Mouse (Mus musculus): ENCODE results near the gene Stoml1. TPM values are rescaled to one million over a fixed set of nuclear protein-coding genes. Genes with fewer than 3 reads are reported as not detected.

The Stoml1 gene
- polyA plus RNA-seq, 1 experiment, result 21.3 TPM

DNA sequence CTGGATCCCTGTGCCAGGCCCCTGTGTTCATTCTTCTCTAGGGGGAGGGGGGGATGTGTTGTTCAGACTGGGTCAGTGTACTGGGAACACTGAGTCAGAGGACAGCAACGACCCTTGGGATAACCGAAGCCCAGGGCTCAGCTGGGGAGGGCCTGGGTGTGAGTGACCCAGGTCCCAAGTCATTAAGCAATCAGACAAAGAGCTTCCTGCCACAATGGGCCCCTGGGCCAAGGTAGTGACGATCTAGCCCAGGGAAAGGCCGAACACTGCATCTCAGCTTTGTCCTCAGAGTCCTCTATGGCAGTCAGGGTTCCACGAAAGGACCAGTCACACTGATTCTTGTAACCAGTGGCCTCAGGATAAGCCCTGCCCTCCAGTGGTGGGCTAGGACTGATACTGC is 50.2 kb downstream of the Stoml1 start:
- no peaks in the 10 kb centered on the region for H3K27me3 ChIP-seq (ENCODE audit: control insufficient read depth, insufficient read depth, low read length)
- H3K36me3 ChIP-seq (ENCODE audit: control insufficient read depth, insufficient read depth, low read length), result no peaks in the 10 kb centered on the region
- no peaks in the 10 kb centered on the region; the same call in 1 of the 2 replicates for H3K4me1 ChIP-seq (ENCODE audit: control insufficient read depth, insufficient read depth, insufficient read length, low read length)
- no peak overlapping the region for H3K4me3 ChIP-seq (ENCODE audit: low read depth, low read length)
- 57% methylated on average over 5 of the region's 5 CpGs for WGBS
- no peak for TF ChIP-seq CTCF (IDR thresholded peaks at IDR 0.05; ENCODE audit: extremely low read depth, insufficient read length, insufficient replicate concordance, low read depth, low read length)
- TF ChIP-seq POLR2A (IDR thresholded peaks at IDR 0.05; ENCODE audit: low read depth, low read length), result no peak
- H3K27ac ChIP-seq (ENCODE audit: insufficient read depth, low read depth, low read length), result no peak overlapping the region

DNA sequence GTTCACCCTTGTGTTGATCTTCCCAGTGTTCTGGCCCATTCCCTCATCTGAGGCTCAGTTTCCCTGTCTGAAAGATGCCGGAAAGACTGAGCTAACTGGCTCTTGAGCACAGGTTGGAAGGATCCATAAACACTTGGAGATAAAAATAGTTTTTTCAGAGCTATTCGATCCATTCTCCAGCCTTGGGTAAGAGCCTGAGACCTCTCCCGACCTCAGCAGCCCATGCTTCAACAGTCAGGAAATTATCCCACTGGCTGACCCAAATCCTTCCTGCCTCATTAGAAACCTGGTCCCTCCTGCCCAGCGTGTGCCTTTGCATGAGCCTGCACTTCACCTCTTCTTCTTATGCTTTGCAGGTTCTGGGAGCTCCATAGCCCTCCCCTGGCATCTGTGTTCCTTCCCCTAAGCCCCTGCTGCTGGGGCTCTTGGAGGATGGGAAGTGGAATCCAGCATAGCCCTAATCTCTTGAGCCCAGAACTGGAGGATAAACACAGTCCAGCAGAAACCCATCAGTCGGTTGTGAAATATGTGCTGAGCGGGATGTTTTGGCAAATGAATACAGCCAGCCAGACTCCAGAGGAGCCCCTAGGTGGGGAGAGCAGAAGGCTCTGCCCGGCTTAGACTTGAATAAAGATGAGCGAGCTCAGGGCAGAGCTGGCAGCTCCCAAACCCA is 50.8 kb downstream of the Stoml1 start:
- no peaks in the 10 kb centered on the region; the same call in 1 of the 2 replicates for H3K4me1 ChIP-seq (ENCODE audit: control insufficient read depth, insufficient read depth, insufficient read length, low read length)
- no peaks in the 10 kb centered on the region for H3K36me3 ChIP-seq (ENCODE audit: control insufficient read depth, insufficient read depth, low read length)
- TF ChIP-seq CTCF (IDR thresholded peaks at IDR 0.05; ENCODE audit: extremely low read depth, insufficient read length, insufficient replicate concordance, low read depth, low read length), result no peak
- TF ChIP-seq POLR2A (IDR thresholded peaks at IDR 0.05; ENCODE audit: low read depth, low read length), result no peak
- no peak overlapping the region for H3K27ac ChIP-seq (ENCODE audit: insufficient read depth, low read depth, low read length)
- WGBS, result 61% methylated on average over 8 of the region's 8 CpGs
- no peak overlapping the region for H3K4me3 ChIP-seq (ENCODE audit: low read depth, low read length)
- no peaks in the 10 kb centered on the region for H3K27me3 ChIP-seq (ENCODE audit: control insufficient read depth, insufficient read depth, low read length)

DNA sequence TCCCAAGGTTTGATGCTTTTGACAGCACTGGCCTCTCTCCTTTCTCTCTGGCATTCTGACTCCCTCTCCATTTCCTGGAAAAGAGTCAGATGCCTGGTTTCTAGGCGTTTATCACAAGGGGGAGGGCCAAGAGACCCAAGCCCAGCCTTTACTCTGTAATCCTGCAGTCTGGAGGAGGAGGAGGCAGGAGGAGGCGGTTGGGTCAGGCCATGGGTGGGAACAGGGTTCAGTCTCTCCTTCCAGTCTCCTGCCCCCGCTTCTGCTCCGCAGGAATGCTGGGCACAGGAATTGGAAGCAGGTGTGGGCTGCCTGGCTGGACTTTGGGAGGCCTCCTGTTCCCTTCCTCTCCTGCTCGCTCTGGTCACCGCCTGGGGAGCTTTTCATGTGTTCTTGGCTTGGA is 52.7 kb downstream of the Stoml1 start:
- Histone ChIP-seq H3K4me3 (ENCODE audit: low read depth, low read length) (no peak overlapping the region), H3K27ac (ENCODE audit: insufficient read depth, low read depth, low read length) (no peak overlapping the region), H3K27me3 (ENCODE audit: control insufficient read depth, insufficient read depth, low read length) (no peaks in the 10 kb centered on the region), H3K36me3 (ENCODE audit: control insufficient read depth, insufficient read depth, low read length) (no peaks in the 10 kb centered on the region), H3K4me1 (ENCODE audit: control insufficient read depth, insufficient read depth, insufficient read length, low read length) (no peaks in the 10 kb centered on the region; the same call in 1 of the 2 replicates)
- no peak for TF ChIP-seq CTCF (IDR thresholded peaks at IDR 0.05; ENCODE audit: extremely low read depth, insufficient read length, insufficient replicate concordance, low read depth, low read length)
- no peak for TF ChIP-seq POLR2A (IDR thresholded peaks at IDR 0.05; ENCODE audit: low read depth, low read length)
- WGBS, result 19% methylated on average over 6 of the region's 6 CpGs

DNA sequence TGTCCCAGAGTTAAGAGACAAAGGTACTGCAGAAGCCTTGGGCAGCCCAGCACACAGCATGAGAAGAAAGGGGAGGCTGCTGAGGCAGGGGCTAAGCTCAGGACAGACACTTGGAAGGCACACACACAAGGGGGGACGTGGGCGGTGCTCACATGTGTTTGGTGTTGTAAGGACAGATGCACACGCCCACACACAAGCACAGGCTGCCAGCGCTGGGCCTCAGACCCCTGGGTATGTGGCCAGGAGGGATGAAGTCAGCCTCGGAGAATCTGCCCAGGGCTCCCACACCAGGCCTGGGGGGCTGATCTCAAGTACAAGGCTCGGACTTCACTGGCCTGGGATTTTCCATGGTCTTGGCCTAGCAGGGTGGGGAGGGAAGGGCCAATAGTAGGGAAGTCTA is 55.4 kb downstream of the Stoml1 start:
- H3K4me3 ChIP-seq (ENCODE audit: low read depth, low read length), result no peak overlapping the region
- 60% methylated on average over 6 of the region's 6 CpGs for WGBS
- H3K4me1 ChIP-seq (ENCODE audit: control insufficient read depth, insufficient read depth, insufficient read length, low read length), result no peaks in the 10 kb centered on the region
- no peak overlapping the region for H3K27ac ChIP-seq (ENCODE audit: insufficient read depth, low read depth, low read length)
- H3K27me3 ChIP-seq (ENCODE audit: control insufficient read depth, insufficient read depth, low read length), result peaks cover 13% of the 10 kb centered on the region
- TF ChIP-seq POLR2A (IDR thresholded peaks at IDR 0.05; ENCODE audit: low read depth, low read length), result no peak
- no peak for TF ChIP-seq CTCF (IDR thresholded peaks at IDR 0.05; ENCODE audit: extremely low read depth, insufficient read length, insufficient replicate concordance, low read depth, low read length)
- H3K36me3 ChIP-seq (ENCODE audit: control insufficient read depth, insufficient read depth, low read length), result no peaks in the 10 kb centered on the region

DNA sequence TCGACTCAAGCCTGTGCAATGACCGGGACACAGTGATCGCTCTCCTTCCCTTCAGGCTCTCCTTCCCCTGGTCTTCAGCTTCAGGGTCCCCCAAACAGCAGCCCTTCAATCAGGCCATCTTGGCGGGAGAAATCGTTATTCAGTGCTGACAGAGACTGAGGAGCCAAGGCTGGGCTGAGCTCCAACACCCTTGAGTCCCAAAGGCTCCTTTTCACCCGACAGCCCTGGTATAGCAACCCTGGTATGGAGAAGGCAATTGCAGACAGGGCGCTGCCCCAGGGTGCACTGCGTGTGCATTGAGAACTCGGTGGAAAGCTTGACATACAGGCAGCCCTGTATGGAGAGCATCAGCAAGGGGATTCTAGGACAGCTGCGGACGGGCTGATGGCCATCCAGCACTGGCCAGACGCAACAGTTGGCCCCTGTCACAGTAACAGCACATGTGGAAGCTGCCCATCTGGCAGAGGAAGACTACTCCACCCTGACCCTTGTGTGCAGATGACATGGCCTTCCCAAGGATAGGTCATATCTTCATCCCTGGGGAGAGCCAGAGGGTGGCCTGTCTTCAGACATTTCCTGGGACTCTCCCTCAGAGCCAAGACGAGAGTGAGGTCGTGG is 57.2 kb downstream of the Stoml1 start:
- H3K27ac ChIP-seq (ENCODE audit: insufficient read depth, low read depth, low read length), result no peak overlapping the region
- H3K4me3 ChIP-seq (ENCODE audit: low read depth, low read length), result no peak overlapping the region
- H3K4me1 ChIP-seq (ENCODE audit: control insufficient read depth, insufficient read depth, insufficient read length, low read length), result no peaks in the 10 kb centered on the region
- TF ChIP-seq POLR2A (IDR thresholded peaks at IDR 0.05; ENCODE audit: low read depth, low read length) (no peak), CTCF (IDR thresholded peaks at IDR 0.05; ENCODE audit: extremely low read depth, insufficient read length, insufficient replicate concordance, low read depth, low read length) (no peak)
- H3K27me3 ChIP-seq (ENCODE audit: control insufficient read depth, insufficient read depth, low read length), result peaks cover 16% of the 10 kb centered on the region
- H3K36me3 ChIP-seq (ENCODE audit: control insufficient read depth, insufficient read depth, low read length), result no peaks in the 10 kb centered on the region
- WGBS, result 72% methylated on average over 14 of the region's 14 CpGs

- TF ChIP-seq CTCF (IDR thresholded peaks at IDR 0.05; ENCODE audit: extremely low read depth, insufficient read length, insufficient replicate concordance, low read depth, low read length), result no peak
- no peak for TF ChIP-seq POLR2A (IDR thresholded peaks at IDR 0.05; ENCODE audit: low read depth, low read length)
- H3K27ac ChIP-seq (ENCODE audit: insufficient read depth, low read depth, low read length), result no peak overlapping the region
Measured at GRCm38 (mm10) chr9:58311191-58311910, 58.4 kb downstream of the Stoml1 start.

More at GRCm38 (mm10) chr9:58311191-58311910, 58.4 kb downstream of the Stoml1 start:
- Histone ChIP-seq H3K4me3 (ENCODE audit: low read depth, low read length) (peak overlapping the region; percentile 47), H3K27me3 (ENCODE audit: control insufficient read depth, insufficient read depth, low read length) (peaks cover 16% of the 10 kb centered on the region), H3K4me1 (ENCODE audit: control insufficient read depth, insufficient read depth, insufficient read length, low read length) (no peaks in the 10 kb centered on the region), H3K36me3 (ENCODE audit: control insufficient read depth, insufficient read depth, low read length) (no peaks in the 10 kb centered on the region)
- WGBS, result 72% methylated on average over 33 of the region's 33 CpGs

Other genes with a start within 250 kb of the Stoml1 start
- 0.19 and 0.27 TPM in 2 replicates for gene Cyp11a1, start 246.8 kb upstream of the Stoml1 start, polyA plus RNA-seq (2012; rRNA removed)
- 0.83 and 1.7 TPM in 2 replicates for gene Stra6, start 189.4 kb upstream of the Stoml1 start, polyA plus RNA-seq (2012; rRNA removed)
- not detected in 2 replicates for gene Ccdc33, start 134.3 kb upstream of the Stoml1 start, polyA plus RNA-seq (2012; rRNA removed)
- gene Islr, start 48.9 kb upstream of the Stoml1 start, polyA plus RNA-seq (2012; rRNA removed), result 27.5 and 31.4 TPM in 2 replicates
- gene Islr2, start 48.8 kb upstream of the Stoml1 start, polyA plus RNA-seq (2012; rRNA removed), result 0.91 and 1.3 TPM in 2 replicates
- gene Pml, start 3.4 kb upstream of the Stoml1 start, polyA plus RNA-seq (2012; rRNA removed), result 18.4 and 45.0 TPM in 2 replicates
- 15.6 and 26.7 TPM in 2 replicates for gene Loxl1, start 60.0 kb downstream of the Stoml1 start, polyA plus RNA-seq (2012; rRNA removed)
- not detected in 2 replicates for gene Tbc1d21, start 117.3 kb downstream of the Stoml1 start, polyA plus RNA-seq (2012; rRNA removed)
- gene Insyn1, start 235.4 kb downstream of the Stoml1 start, polyA plus RNA-seq (2012; rRNA removed), result 1.0 and 1.1 TPM in 2 replicates